Mouse (Mus musculus) spleen, embryonic (tissue): ENCODE results near the gene Tbc1d15.

ENCODE experiments used
- CTCF ChIA-PET: fragments of 350-600 bp; sonication (Branson Sonifier 250); formaldehyde crosslinking; loops from one replicate; lab custom pipeline; 2022; lab: Charles Lee

Gene Tbc1d15

GRCm38 (mm10) chr10:115160289-115160688 lies 91.0 kb downstream of the Tbc1d15 start:
- CTCF ChIA-PET = no interaction called here
